Mouse (Mus musculus): ENCODE data around the gene Pifo.

Pifo gene

DNA sequence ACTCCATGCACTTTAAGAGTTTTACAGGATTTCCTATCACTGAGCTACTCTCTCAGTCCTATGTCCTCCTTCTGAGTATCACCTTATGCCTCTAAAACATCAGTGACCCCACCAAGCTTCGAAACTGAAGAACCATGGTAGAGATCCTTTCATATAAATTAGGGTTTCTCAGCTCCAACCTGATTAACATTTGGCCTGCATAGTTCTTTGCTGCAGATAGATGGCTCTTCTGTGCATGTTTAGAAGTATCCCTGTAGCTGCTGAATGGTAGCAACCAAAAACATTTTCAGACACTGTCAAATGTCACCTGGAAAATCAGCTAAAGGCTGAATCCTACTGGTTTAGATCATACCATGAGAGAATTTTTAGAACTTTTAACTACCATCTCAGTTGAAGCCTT, 57.2 kb downstream of the Pifo start:
- DNase-seq (ENCODE audit: low spot score in 2 of 2), result no peak

DNA sequence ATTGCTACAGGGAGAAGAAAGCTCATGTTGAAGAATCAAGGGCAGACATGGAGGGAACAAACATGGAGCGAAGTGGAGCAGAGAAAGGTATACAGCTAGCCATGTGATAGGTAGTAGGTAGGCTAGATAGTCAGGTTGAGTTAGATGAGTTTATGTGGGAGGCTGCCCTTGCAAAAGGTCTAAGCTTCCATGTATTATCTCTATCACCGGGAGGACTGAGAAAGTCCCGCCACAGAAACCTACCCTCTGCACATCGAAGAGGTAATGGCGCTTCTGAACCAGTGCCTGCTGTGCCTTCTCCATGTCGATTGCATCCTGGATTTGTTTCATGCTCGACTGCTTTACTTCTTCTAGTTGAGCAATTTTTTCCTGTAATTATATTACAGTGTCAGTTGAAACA, 63.1 kb downstream of the Pifo start:
- DNase-seq (ENCODE audit: low spot score in 2 of 2), result no peak
